Mouse (Mus musculus) urinary bladder, postnatal 36 days (tissue): ENCODE results near the gene Pigr.

Experiments
- DNase-seq, 2 experiments: peaks; one replicate each; pipeline ENCODE4 v3.0.0; 2022; ENCODE audit warnings: low spot score in 2 of 2, mixed read lengths in 1 of 2

Gene Pigr

GRCm38 (mm10) chr1:130829906-130830830 is 3.7 kb downstream of the Pigr start:
- no peak for DNase-seq

- DNase-seq, result no peak
Observed at GRCm38 (mm10) chr1:130832230-130833149, 6.0 kb downstream of the Pigr start.

GRCm38 (mm10) chr1:130835161-130835936 is 8.9 kb downstream of the Pigr start:
- no peak for DNase-seq

- no peak for DNase-seq
Observed at GRCm38 (mm10) chr1:130838288-130838687, 11.8 kb downstream of the Pigr start.

- no peak for DNase-seq
Observed at GRCm38 (mm10) chr1:130840599-130841379, 14.3 kb downstream of the Pigr start.

- DNase-seq, result no peak
Observed at GRCm38 (mm10) chr1:130841621-130842020, 15.1 kb downstream of the Pigr start.

GRCm38 (mm10) chr1:130844516-130844915 is 18.0 kb downstream of the Pigr start:
- DNase-seq, result no peak

GRCm38 (mm10) chr1:130849530-130850214 is 23.2 kb downstream of the Pigr start:
- no peak for DNase-seq

GRCm38 (mm10) chr1:130850405-130850804 is 23.9 kb downstream of the Pigr start:
- no peak for DNase-seq

GRCm38 (mm10) chr1:130854819-130855218 is 28.3 kb downstream of the Pigr start:
- no peak for DNase-seq

GRCm38 (mm10) chr1:130855723-130856122 is 29.2 kb downstream of the Pigr start:
- DNase-seq, result no peak

GRCm38 (mm10) chr1:130857456-130857855 is 31.0 kb downstream of the Pigr start:
- no peak for DNase-seq

- DNase-seq, result no peak
Observed at GRCm38 (mm10) chr1:130864238-130864637, 37.8 kb downstream of the Pigr start.

- DNase-seq, result no peak
Observed at GRCm38 (mm10) chr1:130864741-130865140, 38.3 kb downstream of the Pigr start.

- DNase-seq, result no peak
Observed at GRCm38 (mm10) chr1:130865541-130866221, 39.2 kb downstream of the Pigr start, which contains the start of gene Fcmr. TSS of gene Fcmr (plus strand) at chr1:130865669.

GRCm38 (mm10) chr1:130872912-130873311 is 46.4 kb downstream of the Pigr start:
- DNase-seq, result no peak

GRCm38 (mm10) chr1:130875139-130875538 is 48.7 kb downstream of the Pigr start:
- peak; percentile 16 to 17 for DNase-seq

GRCm38 (mm10) chr1:130875910-130876309 is 49.4 kb downstream of the Pigr start:
- no peak for DNase-seq

- DNase-seq, result no peak
Observed at GRCm38 (mm10) chr1:130876931-130877509, 50.5 kb downstream of the Pigr start.
